Mouse (Mus musculus) 3134 (cell line): ENCODE results near the gene Zc2hc1c.
A peak's percentile ranks its signal among the peaks of the same experiment; 100 is the strongest.

Experiments used
- DNase-seq: peaks from one replicate; pipeline ENCODE4 v3.0.0-alpha.2; 2011; ENCODE audit warnings: low spot score; ENCODE audit not compliant: insufficient read length; ENCODE audit errors: extremely low read depth

The Zc2hc1c gene

DNA sequence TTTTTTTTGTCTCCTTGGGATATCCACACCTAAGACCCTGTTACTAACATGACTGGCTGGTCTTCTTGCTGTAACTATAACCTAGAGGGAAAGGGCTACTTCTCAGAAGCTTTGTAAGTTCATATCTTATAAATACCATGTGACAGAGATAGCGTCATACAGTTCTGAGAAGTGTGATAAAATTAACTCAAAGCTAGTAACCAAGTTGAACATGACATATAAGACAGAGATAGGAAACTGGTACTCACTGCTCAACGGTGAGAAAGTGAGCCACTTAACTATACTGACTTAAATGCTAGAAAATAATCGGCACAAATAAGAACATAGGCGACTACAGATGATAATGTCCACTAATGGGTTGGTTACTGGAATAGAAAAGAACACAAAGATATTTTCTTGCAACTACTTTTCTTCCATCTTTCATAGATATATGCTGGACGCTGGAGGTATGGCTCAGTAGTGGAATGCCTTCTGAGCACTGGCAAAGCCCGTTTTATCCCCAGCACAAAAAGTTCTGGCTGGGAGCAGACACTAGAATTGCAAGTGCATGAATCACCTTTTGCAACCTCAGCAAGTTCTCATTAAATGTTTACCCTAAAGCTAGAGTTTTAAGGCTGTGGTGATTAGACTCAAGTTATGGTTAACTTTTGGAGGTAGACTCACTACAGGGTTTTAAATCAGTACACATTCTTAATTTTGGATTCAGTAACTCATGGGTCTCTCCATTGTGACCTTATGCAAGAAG lies 49.3 kb downstream of the Zc2hc1c start:
- DNase-seq = no peak

DNA sequence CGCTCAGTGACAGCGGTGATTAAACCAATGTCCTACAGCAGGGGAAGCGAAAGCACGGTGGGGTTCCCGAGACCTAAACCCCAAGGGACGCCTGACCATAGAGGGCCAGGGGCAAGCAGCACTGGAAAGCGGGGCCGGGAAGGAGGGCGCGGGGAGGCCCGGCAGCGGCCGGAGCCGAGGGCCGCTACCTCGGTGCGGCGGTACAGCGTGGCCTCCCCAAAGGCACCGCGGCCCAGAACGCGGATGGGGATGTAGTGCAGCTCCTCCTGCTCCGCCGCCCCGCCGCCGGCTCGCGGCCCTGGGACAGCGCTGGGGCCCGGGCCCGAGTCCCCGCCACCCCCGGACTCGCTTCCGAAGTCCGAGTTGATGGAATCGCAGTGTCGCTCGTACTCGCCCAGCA lies 50.4 kb downstream of the Zc2hc1c start:
- DNase-seq = no peak

DNA sequence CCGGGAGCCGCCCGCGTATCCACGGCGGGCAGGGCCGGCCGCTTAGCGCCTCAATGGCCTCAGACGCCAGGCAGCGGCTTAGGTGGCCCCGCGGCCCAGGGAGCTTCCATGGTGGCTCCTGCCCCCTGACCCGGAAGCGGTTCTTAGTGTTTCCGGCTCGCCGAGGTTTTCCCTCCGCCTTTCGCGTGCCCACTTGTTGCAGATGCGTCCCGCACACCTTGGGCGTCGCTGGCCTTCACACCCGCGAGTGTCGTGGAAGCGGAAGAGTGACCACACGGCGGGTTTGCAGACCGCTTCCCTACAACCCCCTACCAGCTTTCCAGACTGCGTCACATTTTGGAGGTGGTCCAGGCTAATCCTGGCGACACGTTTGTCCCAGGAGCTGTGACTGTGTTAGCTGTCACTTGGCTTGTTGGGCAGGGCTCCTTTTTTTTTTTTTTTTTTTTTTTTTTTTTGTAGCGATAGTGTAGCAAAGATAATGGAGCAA lies 50.9 kb downstream of the Zc2hc1c start, which contains the start of gene Nek9:
Gene Nek9 (minus strand): TSS at position 120 of the 487 bp plus-strand sequence.
- peak; percentile 92 for DNase-seq

DNA sequence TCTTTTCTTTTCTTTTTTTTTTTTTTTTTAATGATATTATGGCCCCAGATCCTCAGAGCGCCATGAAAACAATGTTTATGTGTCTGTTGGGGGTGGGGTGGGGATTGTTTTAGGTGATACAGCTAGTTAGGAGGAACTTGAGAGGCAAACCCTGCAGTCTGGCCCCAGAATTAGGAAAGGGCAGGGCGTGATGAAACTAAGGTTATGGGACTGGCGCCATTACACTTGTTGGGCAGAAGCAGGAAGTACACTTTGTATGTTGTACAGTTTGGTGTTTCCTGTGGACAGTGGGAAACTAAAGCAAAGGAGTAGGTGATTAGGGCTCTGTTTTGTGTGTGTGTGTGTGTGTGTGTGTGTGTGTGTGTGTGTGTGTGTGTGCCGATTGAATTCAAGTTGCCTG lies 51.6 kb downstream of the Zc2hc1c start:
- no peak for DNase-seq

DNA sequence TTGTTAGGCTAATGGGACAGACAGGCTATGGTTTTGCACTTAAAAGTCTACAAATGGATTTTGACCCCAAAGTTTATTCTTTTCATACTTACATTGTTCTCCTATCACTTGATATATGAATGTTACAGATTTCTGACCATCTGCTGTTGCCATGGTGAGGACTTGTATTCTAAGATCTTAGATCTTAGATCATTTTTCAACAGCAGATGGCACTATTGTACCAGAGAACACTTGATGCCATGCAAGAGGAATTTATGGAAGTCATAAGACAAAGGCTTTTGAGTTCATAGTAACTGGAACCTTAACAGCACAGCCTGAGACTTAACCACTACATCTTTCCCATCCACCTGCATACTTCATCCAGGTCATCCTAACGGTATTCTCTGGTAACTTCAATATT lies 52.7 kb downstream of the Zc2hc1c start:
- no peak for DNase-seq

DNA sequence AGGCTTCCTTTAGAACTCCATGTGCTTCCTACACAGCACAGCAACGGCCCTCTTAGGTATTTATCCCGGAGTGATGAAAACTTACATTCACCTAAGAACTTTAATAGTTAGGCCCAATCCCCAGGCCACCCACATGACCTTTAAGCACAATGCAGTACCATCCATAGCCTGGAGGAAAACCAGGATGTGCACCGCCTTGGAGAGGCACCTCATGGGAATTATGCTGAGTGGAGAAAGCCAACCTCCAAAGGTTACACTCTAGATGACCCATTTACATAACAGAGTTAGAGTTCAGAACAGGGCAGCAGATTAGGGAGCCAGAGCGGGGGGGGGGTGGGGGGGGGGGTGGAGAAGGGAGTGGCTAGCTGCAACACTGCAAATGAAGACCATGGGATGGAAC lies 53.9 kb downstream of the Zc2hc1c start:
- no peak for DNase-seq

DNA sequence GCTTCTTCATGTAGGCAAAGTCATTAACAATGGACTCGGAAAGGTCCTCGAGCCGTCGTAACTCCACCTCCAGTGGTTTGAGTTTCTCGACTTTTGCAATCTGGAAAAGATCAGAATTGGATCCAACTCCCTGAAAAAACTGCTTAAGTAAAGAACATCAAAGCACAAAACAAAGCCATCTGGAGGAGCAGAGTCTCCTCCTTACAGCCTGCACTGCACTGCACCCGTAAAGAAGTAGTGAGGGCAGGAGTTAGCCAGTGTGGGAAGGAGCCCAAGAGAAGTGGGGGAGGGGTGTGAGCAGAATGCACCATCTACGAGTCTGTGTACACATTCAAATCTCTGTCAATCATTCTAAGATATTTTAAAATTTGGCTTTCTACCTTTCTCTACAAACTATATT lies 55.9 kb downstream of the Zc2hc1c start:
- DNase-seq = no peak

DNA sequence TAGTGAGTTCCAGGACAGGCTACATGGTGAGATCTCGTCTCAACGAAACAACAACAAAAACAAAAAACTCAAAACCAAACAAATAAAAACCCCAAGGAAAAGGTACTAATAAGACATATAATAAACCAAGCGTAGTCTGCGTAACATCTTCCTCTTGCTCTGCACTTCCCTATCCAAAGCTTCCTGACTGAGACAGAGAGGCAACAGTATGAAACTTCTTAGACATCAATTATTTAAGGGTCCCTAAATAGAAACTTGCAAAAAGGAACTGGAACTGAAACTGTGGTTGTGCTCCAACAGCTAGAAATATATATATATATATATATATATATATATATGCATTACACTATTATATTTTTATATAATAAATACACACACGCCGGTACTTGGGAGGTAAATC lies 57.2 kb downstream of the Zc2hc1c start:
- no peak for DNase-seq

DNA sequence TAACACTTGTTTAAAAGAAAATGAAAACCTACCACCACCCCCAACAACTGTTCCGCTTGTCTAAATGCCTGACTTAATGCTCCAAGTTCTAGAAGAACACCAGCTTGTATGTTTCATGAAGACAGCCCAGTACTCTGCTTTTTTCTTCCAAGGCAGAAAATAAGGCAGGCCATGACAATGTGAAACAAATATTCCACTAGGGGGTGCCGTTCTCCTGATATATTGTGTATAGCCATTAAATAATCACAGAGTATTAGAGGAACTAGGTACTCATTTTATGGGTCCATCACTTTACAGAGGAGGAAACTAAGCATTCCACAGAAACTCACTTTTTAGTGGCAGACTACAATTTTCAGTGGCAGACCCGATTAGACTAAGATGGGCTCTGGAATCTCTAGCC lies 58.0 kb downstream of the Zc2hc1c start:
- DNase-seq = no peak

DNA sequence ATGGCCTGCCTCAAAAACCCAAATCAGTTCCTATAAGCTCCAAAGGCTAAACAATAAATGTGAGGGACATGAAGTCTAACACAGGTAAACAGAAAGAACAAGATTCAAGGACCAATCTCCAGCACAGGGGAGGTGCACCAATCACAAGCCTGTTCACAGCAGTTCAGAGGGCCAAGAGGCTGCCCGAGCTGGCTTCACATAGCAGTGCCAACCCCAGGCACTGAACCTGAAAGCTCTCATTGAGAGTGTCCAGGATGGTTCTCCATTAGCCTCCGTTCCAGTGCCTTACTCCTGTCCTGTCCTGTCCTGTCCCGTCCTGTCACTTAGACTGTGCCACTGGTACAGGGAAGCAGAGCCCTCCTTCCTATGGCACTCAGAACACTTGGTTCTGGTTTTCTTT lies 58.8 kb downstream of the Zc2hc1c start:
- no peak for DNase-seq

DNA sequence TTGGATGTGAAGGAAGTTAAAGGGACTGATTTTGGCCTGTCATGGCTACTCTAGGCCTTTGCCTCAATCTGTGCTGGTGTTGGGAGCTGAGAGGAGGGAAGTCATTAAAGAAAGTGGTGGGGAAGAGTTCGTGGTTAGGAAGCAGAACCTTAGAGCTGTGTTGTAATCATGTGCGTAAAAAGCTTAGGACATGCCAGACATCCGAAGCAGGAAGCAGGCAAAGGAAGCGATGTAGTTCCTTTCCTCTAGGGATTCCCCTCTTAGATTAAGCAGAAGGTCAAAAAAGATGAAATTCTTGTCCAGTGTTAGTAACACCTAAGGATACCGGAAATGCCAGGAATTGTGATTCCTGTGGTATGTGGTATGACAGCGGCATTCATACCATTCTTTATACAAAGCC lies 59.9 kb downstream of the Zc2hc1c start:
- no peak for DNase-seq
